Mouse (Mus musculus): ENCODE results near the gene Ntmt1. TPM values are rescaled to one million over a fixed set of nuclear protein-coding genes. Genes with fewer than 3 reads are reported as not detected.
A peak's percentile ranks its signal among the peaks of the same experiment; 100 is the strongest.

Ntmt1 gene
- total and polyA plus RNA-seq, 2 experiments from 2014 or later: 67.2 to 87.8 TPM

GRCm38 (mm10) chr2:30805983-30806382 lies 1.6 kb upstream of the Ntmt1 start:
- 0 out of 2 replicates have a peak, but pooled peaks cover 5% of the 10 kb centered on the region for H3K27me3 ChIP-seq (ENCODE audit: control insufficient read depth, insufficient read depth, low read length)
- no peak overlapping the region for H3K4me2 ChIP-seq (ENCODE audit: low read depth, low read length)
- no peak overlapping the region for H3K9ac ChIP-seq (replicated peaks; ENCODE audit: low read depth, low read length)
- WGBS: 81% methylated on average over 2 of the region's 2 CpGs
- ATAC-seq (ENCODE audit: insufficient read depth, low read depth) (no peak), DNase-seq (ENCODE audit: low spot score) (no peak)
- TF ChIP-seq CTCF (IDR thresholded peaks at IDR 0.05; ENCODE audit: low read depth) (no peak), EP300 (IDR thresholded peaks at IDR 0.05; ENCODE audit: low read depth) (no peak)
- H3K36me3 ChIP-seq (replicated peaks; ENCODE audit: control insufficient read depth, insufficient read depth, low read length): no peaks in the 10 kb centered on the region
- H3K27ac ChIP-seq (ENCODE audit: low read depth): no peak overlapping the region
- H3K4me3 ChIP-seq (ENCODE audit: low read depth, low read length): no peak overlapping the region
- H3K4me1 ChIP-seq (ENCODE audit: control insufficient read depth, insufficient read depth): peaks cover 18% of the 10 kb centered on the region
- H3K9me3 ChIP-seq (replicated peaks; ENCODE audit: control insufficient read depth, low read length): no peaks in the 10 kb centered on the region

- H3K4me3 ChIP-seq (ENCODE audit: low read depth, low read length): peak overlapping the region; percentile 58
- peak overlapping the region; percentile 52 for H3K27ac ChIP-seq (ENCODE audit: low read depth)
- H3K27me3 ChIP-seq (ENCODE audit: control insufficient read depth, insufficient read depth, low read length): 0 out of 2 replicates have a peak, but pooled peaks cover under 1% of the 10 kb centered on the region
- H3K4me2 ChIP-seq (ENCODE audit: low read depth, low read length): peak overlapping the region; percentile 88
- H3K4me1 ChIP-seq (ENCODE audit: control insufficient read depth, insufficient read depth): peaks cover 9% of the 10 kb centered on the region
- H3K36me3 ChIP-seq (replicated peaks; ENCODE audit: control insufficient read depth, insufficient read depth, low read length): 0 out of 2 replicates have a peak, but pooled peaks cover 3% of the 10 kb centered on the region
- peak overlapping the region; percentile 48 for H3K9ac ChIP-seq (replicated peaks; ENCODE audit: low read depth, low read length)
- 8% methylated on average over 28 of the region's 28 CpGs for WGBS
- H3K9me3 ChIP-seq (replicated peaks; ENCODE audit: control insufficient read depth, low read length): no peaks in the 10 kb centered on the region
- no peak for DNase-seq (ENCODE audit: low spot score)
- no peak for ATAC-seq (ENCODE audit: insufficient read depth, low read depth)
- TF ChIP-seq CTCF (IDR thresholded peaks at IDR 0.05; ENCODE audit: low read depth) (no peak), EP300 (IDR thresholded peaks at IDR 0.05; ENCODE audit: low read depth) (no peak)
These were observed 429 bp upstream of the Ntmt1 start for GRCm38 (mm10) chr2:30807147-30807647.

- no peaks in the 10 kb centered on the region for H3K27me3 ChIP-seq (ENCODE audit: control insufficient read depth, insufficient read depth, low read length)
- ATAC-seq (ENCODE audit: insufficient read depth, low read depth): peak; percentile 6; the same call in 1 of the 2 replicates
- DNase-seq (ENCODE audit: low spot score): peak; percentile 16
- peak overlapping the region; percentile 88 for H3K27ac ChIP-seq (ENCODE audit: low read depth)
- WGBS: 2% methylated on average over 10 of the region's 10 CpGs
- H3K4me3 ChIP-seq (ENCODE audit: low read depth, low read length): peak overlapping the region; percentile 58
- TF ChIP-seq EP300 (IDR thresholded peaks at IDR 0.05; ENCODE audit: low read depth): peak; percentile 32; the same call in 1 of the 2 replicates
- TF ChIP-seq CTCF (IDR thresholded peaks at IDR 0.05; ENCODE audit: low read depth): no peak
- H3K36me3 ChIP-seq (replicated peaks; ENCODE audit: control insufficient read depth, insufficient read depth, low read length): peaks cover 13% of the 10 kb centered on the region; the same call in 1 of the 2 replicates
- H3K9me3 ChIP-seq (replicated peaks; ENCODE audit: control insufficient read depth, low read length): no peaks in the 10 kb centered on the region
- H3K4me1 ChIP-seq (ENCODE audit: control insufficient read depth, insufficient read depth): peaks cover 9% of the 10 kb centered on the region
- peak overlapping the region; percentile 61 for H3K9ac ChIP-seq (replicated peaks; ENCODE audit: low read depth, low read length)
- H3K4me2 ChIP-seq (ENCODE audit: low read depth, low read length): peak overlapping the region; percentile 88
These were observed 650 bp downstream of the Ntmt1 start for GRCm38 (mm10) chr2:30808296-30808655.

- Histone ChIP-seq H3K36me3 (replicated peaks; ENCODE audit: control insufficient read depth, insufficient read depth, low read length) (peaks cover 20% of the 10 kb centered on the region), H3K9me3 (replicated peaks; ENCODE audit: control insufficient read depth, low read length) (no peaks in the 10 kb centered on the region), H3K27ac (ENCODE audit: low read depth) (no peak overlapping the region), H3K27me3 (ENCODE audit: control insufficient read depth, insufficient read depth, low read length) (no peaks in the 10 kb centered on the region), H3K4me3 (ENCODE audit: low read depth, low read length) (no peak overlapping the region), H3K4me1 (ENCODE audit: control insufficient read depth, insufficient read depth) (peaks cover 9% of the 10 kb centered on the region), H3K9ac (replicated peaks; ENCODE audit: low read depth, low read length) (no peak overlapping the region), H3K4me2 (ENCODE audit: low read depth, low read length) (no peak overlapping the region)
- TF ChIP-seq CTCF (IDR thresholded peaks at IDR 0.05; ENCODE audit: low read depth) (no peak), EP300 (IDR thresholded peaks at IDR 0.05; ENCODE audit: low read depth) (no peak)
- ATAC-seq (ENCODE audit: insufficient read depth, low read depth): no peak
- no peak for DNase-seq (ENCODE audit: low spot score)
- WGBS: 66% methylated on average over 5 of the region's 5 CpGs
These were observed 1.9 kb downstream of the Ntmt1 start for GRCm38 (mm10) chr2:30809503-30809902.

- TF ChIP-seq EP300 (IDR thresholded peaks at IDR 0.05; ENCODE audit: low read depth) (no peak), CTCF (IDR thresholded peaks at IDR 0.05; ENCODE audit: low read depth) (no peak)
- DNase-seq (ENCODE audit: low spot score): no peak
- Histone ChIP-seq H3K9me3 (replicated peaks; ENCODE audit: control insufficient read depth, low read length) (no peaks in the 10 kb centered on the region), H3K9ac (replicated peaks; ENCODE audit: low read depth, low read length) (no peak overlapping the region), H3K27me3 (ENCODE audit: control insufficient read depth, insufficient read depth, low read length) (no peaks in the 10 kb centered on the region), H3K4me1 (ENCODE audit: control insufficient read depth, insufficient read depth) (peaks cover 9% of the 10 kb centered on the region), H3K27ac (ENCODE audit: low read depth) (no peak overlapping the region), H3K4me2 (ENCODE audit: low read depth, low read length) (no peak overlapping the region), H3K36me3 (replicated peaks; ENCODE audit: control insufficient read depth, insufficient read depth, low read length) (peaks cover 31% of the 10 kb centered on the region), H3K4me3 (ENCODE audit: low read depth, low read length) (no peak overlapping the region)
- ATAC-seq (ENCODE audit: insufficient read depth, low read depth): no peak
- WGBS: 75% methylated on average over 7 of the region's 7 CpGs
These were observed 2.9 kb downstream of the Ntmt1 start for GRCm38 (mm10) chr2:30810573-30810972.

- peaks cover 64% of the 10 kb centered on the region for H3K36me3 ChIP-seq (replicated peaks; ENCODE audit: control insufficient read depth, insufficient read depth, low read length)
- H3K4me3 ChIP-seq (ENCODE audit: low read depth, low read length): no peak overlapping the region
- ATAC-seq (ENCODE audit: insufficient read depth, low read depth) (no peak), DNase-seq (ENCODE audit: low spot score) (no peak)
- 88% methylated on average over 1 of the region's 1 CpGs for WGBS
- H3K4me1 ChIP-seq (ENCODE audit: control insufficient read depth, insufficient read depth): no peaks in the 10 kb centered on the region
- no peak overlapping the region for H3K9ac ChIP-seq (replicated peaks; ENCODE audit: low read depth, low read length)
- no peak overlapping the region for H3K4me2 ChIP-seq (ENCODE audit: low read depth, low read length)
- no peaks in the 10 kb centered on the region for H3K27me3 ChIP-seq (ENCODE audit: control insufficient read depth, insufficient read depth, low read length)
- no peak overlapping the region for H3K27ac ChIP-seq (ENCODE audit: low read depth)
- no peaks in the 10 kb centered on the region for H3K9me3 ChIP-seq (replicated peaks; ENCODE audit: control insufficient read depth, low read length)
- TF ChIP-seq CTCF (IDR thresholded peaks at IDR 0.05; ENCODE audit: low read depth): no peak
- TF ChIP-seq EP300 (IDR thresholded peaks at IDR 0.05; ENCODE audit: low read depth): no peak
These were observed 8.8 kb downstream of the Ntmt1 start for GRCm38 (mm10) chr2:30816383-30816782.

All from heart, postnatal 0 days (tissue).